Mouse (Mus musculus): Measurements from ENCODE around the gene Tchp. TPM values are rescaled to one million over a fixed set of nuclear protein-coding genes. Genes with fewer than 3 reads are reported as not detected.
A peak's percentile ranks its signal among the peaks of the same experiment; 100 is the strongest.

Gene Tchp
- polyA plus RNA-seq, 1 experiment: not detected

DNA sequence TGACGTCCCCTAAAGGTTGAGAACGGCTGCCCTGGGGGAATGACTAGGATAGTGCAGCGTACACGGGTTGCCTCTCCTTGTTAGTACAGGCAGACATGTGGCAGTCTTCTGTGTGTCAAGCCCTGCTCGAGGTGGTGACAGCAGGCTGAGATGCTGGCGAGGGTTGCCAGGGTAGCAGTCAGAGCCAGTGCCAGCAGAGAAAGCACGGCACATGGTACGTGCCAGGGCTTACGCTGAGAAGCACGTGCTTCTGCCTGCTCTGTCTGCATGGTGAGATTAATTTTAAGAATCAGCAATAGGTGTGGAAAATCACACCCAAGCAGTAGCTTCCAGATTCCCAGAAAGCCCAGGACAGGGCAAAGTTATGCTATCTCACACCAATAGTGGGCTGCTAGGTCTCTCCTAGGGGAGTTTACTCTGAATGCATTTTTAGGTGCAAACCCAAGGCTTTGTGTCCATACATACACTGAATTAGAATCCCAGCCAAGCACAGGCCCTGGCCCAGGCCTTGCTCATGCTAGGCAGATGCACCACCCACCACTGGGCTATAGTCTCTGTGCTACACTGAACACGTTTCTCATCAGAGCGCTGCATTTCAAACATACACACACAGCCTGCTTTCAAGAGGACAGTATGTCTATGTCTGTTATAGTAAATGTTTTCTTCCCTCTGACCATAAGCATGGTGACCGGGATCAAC lies 35.6 kb downstream of the Tchp start:
- H3K27ac ChIP-seq (ENCODE audit: insufficient read depth, low read depth, low read length): no peak overlapping the region

DNA sequence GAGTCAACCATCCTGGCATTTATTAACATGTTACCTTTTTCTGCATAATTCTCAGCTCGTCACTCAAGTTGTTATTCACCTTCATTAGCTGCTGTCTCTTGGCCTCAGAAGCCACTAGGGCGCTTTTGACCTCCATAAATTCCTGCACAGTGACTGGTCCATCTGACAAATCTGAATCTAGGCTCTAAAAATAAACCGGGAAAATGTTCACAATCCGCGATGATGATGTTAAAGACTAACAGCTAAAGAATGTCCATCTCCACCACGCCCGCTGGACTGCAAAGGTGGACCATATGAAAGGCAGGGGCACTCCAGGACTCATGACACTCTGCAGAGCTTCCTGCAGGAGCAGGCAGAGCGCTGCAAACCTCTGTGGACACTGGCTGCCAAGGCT lies 36.1 kb downstream of the Tchp start:
- Histone ChIP-seq H3K4me1 (ENCODE audit: control insufficient read depth, insufficient read depth, low read length) (no peaks in the 10 kb centered on the region), H3K4me3 (ENCODE audit: insufficient read depth, low read depth, low read length) (no peak overlapping the region), H3K27ac (ENCODE audit: insufficient read depth, low read depth, low read length) (no peak overlapping the region)
- WGBS: 92% methylated on average over 8 of the region's 8 CpGs
- no peak for TF ChIP-seq POLR2A (IDR thresholded peaks at IDR 0.05; ENCODE audit: insufficient read depth, low read depth, low read length)
- TF ChIP-seq CTCF (IDR thresholded peaks at IDR 0.05; ENCODE audit: insufficient read depth, low read depth, low read length): no peak

More for the DNA sequence above, 35.6 kb downstream of the Tchp start:
- Histone ChIP-seq H3K4me3 (ENCODE audit: insufficient read depth, low read depth, low read length) (no peak overlapping the region), H3K4me1 (ENCODE audit: control insufficient read depth, insufficient read depth, low read length) (no peaks in the 10 kb centered on the region)
- no peak for TF ChIP-seq POLR2A (IDR thresholded peaks at IDR 0.05; ENCODE audit: insufficient read depth, low read depth, low read length)
- no peak for TF ChIP-seq CTCF (IDR thresholded peaks at IDR 0.05; ENCODE audit: insufficient read depth, low read depth, low read length)
- 79% methylated on average over 13 of the region's 13 CpGs for WGBS

GRCm38 (mm10) chr5:114745581-114745980 lies 38.0 kb downstream of the Tchp start:
- H3K27ac ChIP-seq (ENCODE audit: insufficient read depth, low read depth, low read length): no peak overlapping the region
- no peak for TF ChIP-seq CTCF (IDR thresholded peaks at IDR 0.05; ENCODE audit: insufficient read depth, low read depth, low read length)
- no peak for TF ChIP-seq POLR2A (IDR thresholded peaks at IDR 0.05; ENCODE audit: insufficient read depth, low read depth, low read length)
- 61% methylated on average over 5 of the region's 5 CpGs for WGBS
- no peak overlapping the region for H3K4me3 ChIP-seq (ENCODE audit: insufficient read depth, low read depth, low read length)
- H3K4me1 ChIP-seq (ENCODE audit: control insufficient read depth, insufficient read depth, low read length): no peaks in the 10 kb centered on the region

DNA sequence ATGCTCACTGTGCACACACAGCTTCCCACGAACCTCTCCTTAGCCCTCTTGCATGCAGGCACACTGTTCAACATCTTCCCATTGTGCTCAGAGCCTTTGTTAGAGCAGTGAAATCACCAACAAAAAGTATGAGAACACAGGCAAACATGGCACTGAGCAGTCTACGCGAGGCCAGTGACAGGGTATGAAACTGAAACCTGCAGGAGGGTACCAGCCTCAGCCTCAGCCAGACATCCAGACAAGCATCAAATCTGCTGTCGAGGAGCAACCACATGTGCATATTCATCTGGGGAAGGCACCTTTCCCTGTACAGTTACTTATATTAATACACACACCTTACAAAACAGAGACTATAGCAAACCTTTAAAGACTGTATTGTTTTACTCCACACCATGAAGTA lies 39.3 kb downstream of the Tchp start:
- TF ChIP-seq CTCF (IDR thresholded peaks at IDR 0.05; ENCODE audit: insufficient read depth, low read depth, low read length) (no peak), POLR2A (IDR thresholded peaks at IDR 0.05; ENCODE audit: insufficient read depth, low read depth, low read length) (no peak)
- H3K4me3 ChIP-seq (ENCODE audit: insufficient read depth, low read depth, low read length): no peak overlapping the region
- 86% methylated on average over 4 of the region's 4 CpGs for WGBS
- peaks cover 2% of the 10 kb centered on the region; the same call in 1 of the 2 replicates for H3K4me1 ChIP-seq (ENCODE audit: control insufficient read depth, insufficient read depth, low read length)
- no peak overlapping the region for H3K27ac ChIP-seq (ENCODE audit: insufficient read depth, low read depth, low read length)

DNA sequence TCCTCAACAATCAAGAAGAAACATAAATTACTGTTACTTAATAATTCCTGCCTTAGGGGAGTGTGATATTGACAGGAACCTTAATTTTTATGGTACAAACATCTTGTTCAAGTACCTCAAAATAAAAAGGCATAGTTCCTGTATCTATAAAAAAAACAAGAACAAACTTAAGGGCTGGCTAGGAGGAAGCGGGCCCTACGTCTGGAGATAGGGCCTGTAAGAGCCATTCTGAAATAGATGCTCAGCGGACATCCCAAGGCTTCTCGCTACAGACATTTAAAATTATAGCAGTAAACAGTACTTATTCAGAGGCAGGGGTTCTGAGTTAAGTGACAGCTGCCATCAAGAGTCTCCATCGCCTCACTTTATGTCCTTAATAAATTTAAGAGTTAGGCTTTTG lies 40.0 kb downstream of the Tchp start:
- no peak overlapping the region for H3K4me3 ChIP-seq (ENCODE audit: insufficient read depth, low read depth, low read length)
- H3K4me1 ChIP-seq (ENCODE audit: control insufficient read depth, insufficient read depth, low read length): peaks cover 4% of the 10 kb centered on the region; the same call in 1 of the 2 replicates
- 94% methylated on average over 5 of the region's 5 CpGs for WGBS
- no peak overlapping the region for H3K27ac ChIP-seq (ENCODE audit: insufficient read depth, low read depth, low read length)
- TF ChIP-seq POLR2A (IDR thresholded peaks at IDR 0.05; ENCODE audit: insufficient read depth, low read depth, low read length) (no peak), CTCF (IDR thresholded peaks at IDR 0.05; ENCODE audit: insufficient read depth, low read depth, low read length) (no peak)

GRCm38 (mm10) chr5:114750325-114750724 lies 42.8 kb downstream of the Tchp start:
- WGBS: 84% methylated on average over 10 of the region's 10 CpGs

GRCm38 (mm10) chr5:114752397-114752796 lies 44.8 kb downstream of the Tchp start:
- TF ChIP-seq CTCF (IDR thresholded peaks at IDR 0.05; ENCODE audit: insufficient read depth, low read depth, low read length): no peak
- TF ChIP-seq POLR2A (IDR thresholded peaks at IDR 0.05; ENCODE audit: insufficient read depth, low read depth, low read length): no peak
- H3K27ac ChIP-seq (ENCODE audit: insufficient read depth, low read depth, low read length): no peak overlapping the region
- WGBS: 86% methylated on average over 10 of the region's 10 CpGs
- peaks cover 12% of the 10 kb centered on the region for H3K4me1 ChIP-seq (ENCODE audit: control insufficient read depth, insufficient read depth, low read length)
- no peak overlapping the region for H3K4me3 ChIP-seq (ENCODE audit: insufficient read depth, low read depth, low read length)

More at GRCm38 (mm10) chr5:114750325-114750724, 42.8 kb downstream of the Tchp start:
- H3K4me1 ChIP-seq (ENCODE audit: control insufficient read depth, insufficient read depth, low read length): peaks cover 12% of the 10 kb centered on the region
- no peak overlapping the region for H3K4me3 ChIP-seq (ENCODE audit: insufficient read depth, low read depth, low read length)
- no peak overlapping the region for H3K27ac ChIP-seq (ENCODE audit: insufficient read depth, low read depth, low read length)
- TF ChIP-seq CTCF (IDR thresholded peaks at IDR 0.05; ENCODE audit: insufficient read depth, low read depth, low read length) (no peak), POLR2A (IDR thresholded peaks at IDR 0.05; ENCODE audit: insufficient read depth, low read depth, low read length) (no peak)

DNA sequence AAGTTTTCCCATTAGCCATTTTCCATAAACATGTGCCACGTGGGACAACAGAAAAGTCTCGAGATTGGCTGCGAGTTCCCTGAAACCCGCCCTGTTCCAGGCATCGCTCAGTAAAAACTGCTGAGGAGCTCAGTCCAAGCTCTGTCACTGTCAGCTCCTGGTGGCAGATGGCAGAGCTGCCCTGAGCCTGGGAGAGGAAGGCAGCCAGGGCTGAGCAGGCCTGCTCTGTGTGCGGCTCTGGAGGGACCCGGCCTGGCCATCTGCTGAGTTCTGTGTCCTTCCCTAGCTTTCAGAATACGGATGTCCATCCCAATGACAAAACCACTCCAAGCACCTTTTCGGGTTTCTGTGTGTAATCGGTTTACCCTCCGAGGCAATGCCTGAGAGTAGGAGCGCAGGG lies 45.8 kb downstream of the Tchp start:
- 83% methylated on average over 12 of the region's 12 CpGs for WGBS
- H3K27ac ChIP-seq (ENCODE audit: insufficient read depth, low read depth, low read length): peak overlapping the region; percentile 64
- no peak for TF ChIP-seq CTCF (IDR thresholded peaks at IDR 0.05; ENCODE audit: insufficient read depth, low read depth, low read length)
- no peak for TF ChIP-seq POLR2A (IDR thresholded peaks at IDR 0.05; ENCODE audit: insufficient read depth, low read depth, low read length)

GRCm38 (mm10) chr5:114759536-114760090 lies 52.1 kb downstream of the Tchp start:
- WGBS: 91% methylated on average over 5 of the region's 5 CpGs
- H3K4me1 ChIP-seq (ENCODE audit: control insufficient read depth, insufficient read depth, low read length): no peaks in the 10 kb centered on the region
- no peak overlapping the region for H3K27ac ChIP-seq (ENCODE audit: insufficient read depth, low read depth, low read length)
- H3K4me3 ChIP-seq (ENCODE audit: insufficient read depth, low read depth, low read length): no peak overlapping the region
- no peak for TF ChIP-seq CTCF (IDR thresholded peaks at IDR 0.05; ENCODE audit: insufficient read depth, low read depth, low read length)
- no peak for TF ChIP-seq POLR2A (IDR thresholded peaks at IDR 0.05; ENCODE audit: insufficient read depth, low read depth, low read length)

More for the DNA sequence above, 45.8 kb downstream of the Tchp start:
- Histone ChIP-seq H3K4me1 (ENCODE audit: control insufficient read depth, insufficient read depth, low read length) (peaks cover 12% of the 10 kb centered on the region), H3K4me3 (ENCODE audit: insufficient read depth, low read depth, low read length) (no peak overlapping the region)
